Mouse (Mus musculus): ENCODE measurements at regions not wholly inside any gene's neighbourhood (a gene's known extent, or its start where the extent isn't known, plus 50 kb on each side); places are given as distances from the start of the nearest gene placed in this dataset.

- DNase-seq (ENCODE audit: low read depth, low spot score), result no peak
Measured at GRCm38 (mm10) chr4:56686141-56686540, 53.7 kb upstream of the Gm26657 start.

- DNase-seq (ENCODE audit: low read depth, low spot score), result no peak
Measured at GRCm38 (mm10) chr4:56685696-56686095, 54.2 kb upstream of the Gm26657 start.

GRCm38 (mm10) chr4:56685123-56685522, 54.7 kb upstream of the Gm26657 start:
- DNase-seq (ENCODE audit: low read depth, low spot score), result peak; percentile 74

GRCm38 (mm10) chr4:56684031-56684430, 55.8 kb upstream of the Gm26657 start:
- DNase-seq (ENCODE audit: low read depth, low spot score), result no peak

- DNase-seq (ENCODE audit: low read depth, low spot score), result no peak
Measured at GRCm38 (mm10) chr4:56681121-56681520, 58.7 kb upstream of the Gm26657 start.

- no peak for DNase-seq (ENCODE audit: low read depth, low spot score)
Measured at GRCm38 (mm10) chr4:56673868-56674267, 66.0 kb upstream of the Gm26657 start.

- no peak for DNase-seq (ENCODE audit: low read depth, low spot score)
Measured at GRCm38 (mm10) chr4:56664921-56665320, 74.9 kb upstream of the Gm26657 start.

GRCm38 (mm10) chr4:56661816-56662215, 78.1 kb upstream of the Gm26657 start:
- DNase-seq (ENCODE audit: low read depth, low spot score), result no peak

GRCm38 (mm10) chr4:56657046-56657445, 82.8 kb upstream of the Gm26657 start:
- DNase-seq (ENCODE audit: low read depth, low spot score), result no peak

GRCm38 (mm10) chr4:56654327-56654726, 85.5 kb upstream of the Gm26657 start:
- no peak for DNase-seq (ENCODE audit: low read depth, low spot score)

GRCm38 (mm10) chr4:56652819-56653218, 87.1 kb upstream of the Gm26657 start:
- DNase-seq (ENCODE audit: low read depth, low spot score), result no peak

GRCm38 (mm10) chr4:56649731-56650130, 90.1 kb upstream of the Gm26657 start:
- DNase-seq (ENCODE audit: low read depth, low spot score), result no peak

- DNase-seq (ENCODE audit: low read depth, low spot score), result peak; percentile 53
Measured at GRCm38 (mm10) chr4:56643999-56644962, 95.6 kb upstream of the Gm26657 start.

GRCm38 (mm10) chr4:56643491-56643890, 96.4 kb upstream of the Gm26657 start:
- no peak for DNase-seq (ENCODE audit: low read depth, low spot score)

GRCm38 (mm10) chr4:56639709-56640108, 100.2 kb upstream of the Gm26657 start:
- DNase-seq (ENCODE audit: low read depth, low spot score), result no peak

- DNase-seq (ENCODE audit: low read depth, low spot score), result peak; percentile 20
Measured at GRCm38 (mm10) chr4:56638704-56639478, 101.0 kb upstream of the Gm26657 start.

- DNase-seq (ENCODE audit: low read depth, low spot score), result no peak
Measured at GRCm38 (mm10) chr4:56636265-56636664, 103.6 kb upstream of the Gm26657 start.

- DNase-seq (ENCODE audit: low read depth, low spot score), result no peak
Measured at GRCm38 (mm10) chr4:56633528-56633927, 106.3 kb upstream of the Gm26657 start.

- DNase-seq (ENCODE audit: low read depth, low spot score), result no peak
Measured at GRCm38 (mm10) chr4:56630251-56630650, 109.6 kb upstream of the Gm26657 start.

GRCm38 (mm10) chr4:56627206-56627605, 112.7 kb upstream of the Gm26657 start:
- no peak for DNase-seq (ENCODE audit: low read depth, low spot score)

GRCm38 (mm10) chr4:56621782-56622181, 118.1 kb upstream of the Gm26657 start:
- DNase-seq (ENCODE audit: low read depth, low spot score), result no peak

GRCm38 (mm10) chr4:56621356-56621755, 118.5 kb upstream of the Gm26657 start:
- DNase-seq (ENCODE audit: low read depth, low spot score), result no peak
